Mouse (Mus musculus) v-Abl transformed pro-B cells (cell line): Measurements from ENCODE around the gene Sycp2l.
"Not testable (repeated sequence)": the region's sequence is repeated elsewhere in the genome, so short reads cannot be mapped to it uniquely, and the experiment has no call there.

Experiments used
- in situ Hi-C, 2 experiments: fragments of 400-800 bp; cut with MboI; formaldehyde crosslinking; loops; one replicate each; pipeline ENCODE4 v1.15.1; 2025; ENCODE audit not compliant: unreplicated experiment in 2 of 2

Gene Sycp2l

GRCm38 (mm10) chr13:41119152-41119945 lies 5.2 kb downstream of the Sycp2l start:
- in situ Hi-C loops: no loop called here

GRCm38 (mm10) chr13:41123666-41124225 lies 9.6 kb downstream of the Sycp2l start:
- in situ Hi-C loops: no loop called here

- in situ Hi-C loops: loop anchor here in 1 of 2 experiments (25.0 kb wide), 1 partner anchor 334 kb away; no protein-coding TSS in a partner anchor
These were observed 14.2 kb downstream of the Sycp2l start for GRCm38 (mm10) chr13:41128326-41128725.

GRCm38 (mm10) chr13:41129061-41129460 lies 15.0 kb downstream of the Sycp2l start:
- in situ Hi-C loops: loop anchor here in 1 of 2 experiments (25.0 kb wide), 1 partner anchor 333 kb away; no protein-coding TSS in a partner anchor

GRCm38 (mm10) chr13:41134901-41135300 lies 20.8 kb downstream of the Sycp2l start:
- in situ Hi-C loops: loop anchor here (10.0 to 25.0 kb wide), 3 partner anchors 100 to 500 kb away; no protein-coding TSS in a partner anchor

GRCm38 (mm10) chr13:41145433-41145970 lies 31.4 kb downstream of the Sycp2l start:
- in situ Hi-C loops: loop anchor here in 1 of 2 experiments (10.0 to 25.0 kb wide), 3 partner anchors 317 to 489 kb away; no protein-coding TSS in a partner anchor

GRCm38 (mm10) chr13:41146271-41146670 lies 32.2 kb downstream of the Sycp2l start:
- in situ Hi-C loops: loop anchor here in 1 of 2 experiments (10.0 to 25.0 kb wide), 3 partner anchors 316 to 489 kb away; no protein-coding TSS in a partner anchor

- in situ Hi-C loops: no loop called here
These were observed 39.0 kb downstream of the Sycp2l start for GRCm38 (mm10) chr13:41153146-41153545.

- in situ Hi-C loops: no loop called here
These were observed 44.3 kb downstream of the Sycp2l start for GRCm38 (mm10) chr13:41158426-41158825.

GRCm38 (mm10) chr13:41187886-41188285 lies 73.8 kb downstream of the Sycp2l start:
- in situ Hi-C loops: no loop called here

GRCm38 (mm10) chr13:41195640-41196333 lies 81.7 kb downstream of the Sycp2l start:
- in situ Hi-C loops: no loop called here

GRCm38 (mm10) chr13:41200861-41201260 lies 86.8 kb downstream of the Sycp2l start:
- in situ Hi-C loops: no loop called here

GRCm38 (mm10) chr13:41203289-41203688 lies 89.2 kb downstream of the Sycp2l start:
- in situ Hi-C loops: no loop called here

GRCm38 (mm10) chr13:41203691-41204090 lies 89.6 kb downstream of the Sycp2l start:
- in situ Hi-C loops: no loop called here

- in situ Hi-C loops: not testable (repeated sequence)
These were observed 91.5 kb downstream of the Sycp2l start for GRCm38 (mm10) chr13:41205568-41205967.

GRCm38 (mm10) chr13:41206241-41206640 lies 92.1 kb downstream of the Sycp2l start:
- in situ Hi-C loops: no loop called here

- in situ Hi-C loops: no loop called here
These were observed 97.2 kb downstream of the Sycp2l start for GRCm38 (mm10) chr13:41211276-41211675.

GRCm38 (mm10) chr13:41212558-41213322 lies 98.6 kb downstream of the Sycp2l start:
- in situ Hi-C loops: no loop called here

GRCm38 (mm10) chr13:41215669-41216068 lies 101.6 kb downstream of the Sycp2l start:
- in situ Hi-C loops: no loop called here

- in situ Hi-C loops: no loop called here
These were observed 102.1 kb downstream of the Sycp2l start for GRCm38 (mm10) chr13:41216236-41216635.
